Mouse (Mus musculus) fat pad, adult 2 months (tissue): ENCODE measurements around the gene AC109138.7.

Experiments
- DNase-seq: peaks from one replicate; pipeline ENCODE4 v3.0.0-alpha.2; 2011; ENCODE audit warnings: low read depth, low spot score; ENCODE audit errors: extremely low read depth

AC109138.7 gene

DNA sequence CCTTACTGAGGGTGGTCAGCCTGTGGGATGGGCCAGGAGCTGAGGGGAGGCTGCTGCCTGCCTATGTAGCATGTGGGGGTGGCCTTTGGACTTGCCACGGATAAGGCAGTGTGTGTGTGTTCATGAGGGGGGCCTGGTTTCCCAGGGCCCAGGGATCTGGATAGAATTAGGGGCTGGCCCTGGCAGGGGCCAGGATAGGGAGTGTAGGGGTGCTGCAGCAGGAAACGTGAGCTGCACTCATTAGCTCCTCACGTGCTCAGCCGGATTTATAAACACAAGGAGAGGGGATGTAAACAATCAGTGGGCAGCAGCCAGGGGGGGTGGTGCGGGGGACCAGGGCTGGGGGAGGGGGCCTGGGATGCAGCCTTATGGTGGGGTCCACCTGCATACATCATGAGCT, 3.0 kb downstream of the AC109138.7 start:
- DNase-seq, result no peak

DNA sequence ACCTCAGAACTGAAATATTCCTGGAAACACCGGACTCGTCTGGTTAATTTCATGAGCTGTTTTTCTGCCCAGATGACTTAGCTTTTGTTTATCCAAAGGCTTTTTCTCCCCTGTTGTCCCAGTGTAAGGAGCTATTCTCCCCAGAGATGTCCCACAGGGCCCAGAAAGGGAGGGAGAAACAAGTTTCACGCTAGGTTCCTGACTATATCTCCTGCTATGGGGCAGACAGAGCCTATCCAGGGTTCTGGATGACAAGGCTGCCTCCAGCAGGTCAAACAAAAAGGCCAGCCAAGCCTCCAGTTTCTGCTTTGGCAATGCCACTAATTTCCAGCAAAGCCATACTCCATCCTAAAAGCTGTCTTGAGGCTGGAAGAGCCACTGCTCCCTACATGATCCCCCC, 3.7 kb downstream of the AC109138.7 start:
- DNase-seq, result no peak

DNA sequence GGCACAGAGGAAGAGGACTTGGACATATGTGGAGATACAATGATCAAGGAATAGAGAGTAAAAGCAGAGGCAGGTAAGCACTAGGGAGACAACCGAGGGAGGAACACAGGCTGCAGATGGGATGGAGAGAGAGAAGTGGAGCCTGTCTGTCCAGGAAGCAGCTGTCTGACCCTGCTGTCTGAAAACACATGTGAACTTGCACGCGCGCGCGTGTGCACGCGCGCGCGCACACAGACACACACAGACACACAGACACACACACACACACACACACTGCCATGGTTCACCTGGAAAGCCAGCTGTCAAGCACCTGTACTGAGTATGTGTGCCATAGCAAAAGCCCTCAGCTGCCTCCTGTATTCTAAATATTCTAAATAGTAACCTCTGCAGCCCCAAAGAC, 4.1 kb downstream of the AC109138.7 start:
- DNase-seq, result no peak

DNA sequence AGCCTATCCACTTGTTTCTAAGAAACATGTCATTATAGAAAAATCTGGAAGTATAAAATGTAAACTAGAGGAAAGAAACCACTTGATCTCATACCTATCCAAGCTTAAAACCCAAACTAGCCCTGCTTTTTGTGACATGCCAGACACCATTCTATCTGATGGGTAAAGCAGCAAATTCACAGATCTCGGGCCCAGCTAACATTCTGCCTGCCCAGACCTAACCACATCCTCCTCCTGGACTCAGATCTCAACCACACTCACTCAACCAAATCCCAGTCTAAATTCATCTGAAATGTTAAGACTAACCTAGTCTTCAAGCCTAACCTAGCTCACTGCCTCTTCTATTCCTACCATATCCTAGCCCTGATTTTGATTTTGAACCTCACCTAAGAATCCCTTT, 4.6 kb downstream of the AC109138.7 start:
- no peak for DNase-seq

DNA sequence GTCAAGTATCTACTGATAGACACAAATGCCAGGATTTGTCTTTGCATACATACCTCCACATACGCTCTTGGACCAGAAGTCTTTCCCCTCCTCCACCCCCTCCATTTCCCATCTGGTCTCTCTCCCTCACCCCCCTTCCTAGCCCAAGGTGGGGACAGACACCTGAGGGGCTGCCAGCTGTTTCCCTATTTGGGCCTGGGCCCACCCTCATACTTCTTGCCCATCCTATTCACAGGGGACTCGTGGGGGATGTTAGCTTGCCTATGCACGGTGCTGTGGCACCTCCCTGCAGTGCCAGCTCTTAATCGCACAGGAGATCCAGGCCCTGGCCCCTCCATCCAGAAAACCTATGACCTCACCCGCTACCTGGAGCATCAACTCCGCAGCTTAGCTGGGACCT, 5.8 kb downstream of the AC109138.7 start:
- no peak for DNase-seq

DNA sequence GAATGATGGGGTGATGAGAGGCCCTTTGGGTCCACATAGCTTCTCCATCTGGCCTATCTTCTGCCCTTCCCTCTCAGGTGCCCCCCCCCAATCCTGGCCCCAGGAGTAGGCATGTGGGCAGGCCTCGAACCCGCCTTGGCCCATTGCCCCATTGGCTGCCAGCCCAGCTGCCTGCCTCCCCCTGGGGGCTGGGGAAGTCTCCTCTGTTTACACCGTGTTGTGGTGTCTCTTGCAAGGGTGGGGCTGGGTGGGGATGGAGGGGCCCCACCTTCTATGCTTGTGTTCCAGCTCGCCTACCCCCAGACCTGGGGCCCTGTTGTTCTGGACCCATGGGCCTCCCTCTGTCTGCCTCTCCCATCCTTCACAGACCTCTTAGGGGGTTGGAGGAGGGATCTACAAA, 6.3 kb downstream of the AC109138.7 start:
- DNase-seq, result no peak

DNA sequence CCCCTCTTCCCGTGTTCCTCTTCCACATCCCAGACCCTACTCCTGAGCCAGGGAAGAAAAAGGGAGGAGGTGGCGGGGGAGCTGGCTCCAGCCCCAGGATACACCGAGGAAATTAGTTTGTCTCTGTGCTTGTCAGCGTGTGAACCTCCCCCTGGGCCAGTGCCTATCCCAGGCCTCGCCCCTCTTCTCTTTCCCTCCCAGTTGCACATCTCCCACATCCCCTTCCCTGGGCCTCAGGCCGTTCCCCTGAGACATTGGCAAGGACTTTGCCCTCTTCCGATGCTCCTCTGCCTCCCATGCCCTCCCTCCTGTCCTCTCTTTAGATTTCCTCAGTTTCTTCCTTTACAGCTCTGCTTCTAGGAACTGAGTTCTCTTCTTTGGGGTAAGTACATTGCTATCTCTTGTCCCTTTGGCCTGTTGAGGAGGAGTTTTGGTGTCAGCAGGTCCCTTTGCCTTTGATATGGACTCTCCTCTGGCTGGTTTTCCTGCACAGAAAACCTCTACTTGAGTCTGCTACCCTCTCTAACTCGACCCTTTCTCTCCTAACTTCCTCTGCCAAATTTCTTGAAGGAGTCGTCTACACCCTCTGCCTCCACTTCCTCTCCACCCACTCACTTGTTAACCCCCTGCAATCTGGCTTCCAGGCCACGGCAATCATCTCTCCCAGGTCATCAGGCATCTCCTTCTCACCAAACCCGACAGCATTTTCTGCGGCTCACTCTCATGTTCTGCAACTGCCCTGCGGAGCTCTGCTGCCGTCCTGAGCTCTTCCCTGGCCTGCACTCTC, 7.0 kb downstream of the AC109138.7 start:
- no peak for DNase-seq

DNA sequence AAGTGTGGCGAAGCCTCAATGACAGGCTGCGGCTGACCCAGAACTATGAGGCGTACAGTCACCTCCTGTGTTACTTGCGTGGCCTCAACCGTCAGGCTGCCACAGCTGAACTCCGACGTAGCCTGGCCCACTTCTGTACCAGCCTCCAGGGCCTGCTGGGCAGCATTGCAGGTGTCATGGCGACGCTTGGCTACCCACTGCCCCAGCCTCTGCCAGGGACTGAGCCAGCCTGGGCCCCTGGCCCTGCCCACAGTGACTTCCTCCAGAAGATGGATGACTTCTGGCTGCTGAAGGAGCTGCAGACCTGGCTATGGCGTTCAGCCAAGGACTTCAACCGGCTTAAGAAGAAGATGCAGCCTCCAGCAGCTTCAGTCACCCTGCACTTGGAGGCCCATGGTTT, 8.0 kb downstream of the AC109138.7 start:
- no peak for DNase-seq

DNA sequence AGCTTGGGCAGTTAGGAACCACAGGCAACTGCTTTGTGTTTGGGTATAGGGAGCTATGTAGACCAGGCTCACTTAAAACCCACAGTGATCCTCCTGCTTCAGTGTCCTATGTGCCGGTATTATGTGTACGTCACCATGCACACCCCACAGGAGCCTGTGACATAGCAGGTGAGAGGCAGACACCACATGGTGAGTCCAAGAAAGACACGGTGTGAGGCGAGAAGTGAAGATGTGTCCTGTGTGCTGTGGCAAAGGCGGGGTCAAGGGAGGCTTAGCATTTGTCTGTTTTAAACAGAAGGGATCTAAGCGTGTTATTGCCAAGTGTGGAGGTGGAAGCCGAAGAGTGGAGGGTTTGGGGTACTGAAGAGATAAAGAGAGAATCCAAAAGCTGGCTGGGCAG, 12.6 kb downstream of the AC109138.7 start:
- DNase-seq, result no peak

DNA sequence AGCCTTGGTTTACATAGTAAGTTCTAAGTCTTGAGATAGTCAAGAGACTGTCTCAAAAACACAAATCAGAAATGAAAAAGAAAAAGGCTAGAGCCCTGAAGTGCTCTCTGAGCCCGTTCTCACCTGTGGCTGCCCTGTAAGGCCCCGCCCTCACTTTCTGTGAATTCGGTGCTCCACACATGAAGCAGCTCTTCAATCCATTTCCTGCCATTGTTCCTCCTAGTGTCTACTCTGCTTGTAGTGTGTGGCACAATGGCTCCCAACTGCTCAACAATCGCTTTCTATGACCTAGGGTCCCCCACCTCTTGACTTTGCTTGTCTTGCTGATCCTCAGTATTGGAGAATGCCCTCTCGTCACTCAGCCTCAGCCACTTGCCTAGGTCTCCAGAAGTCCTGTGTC, 13.3 kb downstream of the AC109138.7 start:
- DNase-seq, result no peak

DNA sequence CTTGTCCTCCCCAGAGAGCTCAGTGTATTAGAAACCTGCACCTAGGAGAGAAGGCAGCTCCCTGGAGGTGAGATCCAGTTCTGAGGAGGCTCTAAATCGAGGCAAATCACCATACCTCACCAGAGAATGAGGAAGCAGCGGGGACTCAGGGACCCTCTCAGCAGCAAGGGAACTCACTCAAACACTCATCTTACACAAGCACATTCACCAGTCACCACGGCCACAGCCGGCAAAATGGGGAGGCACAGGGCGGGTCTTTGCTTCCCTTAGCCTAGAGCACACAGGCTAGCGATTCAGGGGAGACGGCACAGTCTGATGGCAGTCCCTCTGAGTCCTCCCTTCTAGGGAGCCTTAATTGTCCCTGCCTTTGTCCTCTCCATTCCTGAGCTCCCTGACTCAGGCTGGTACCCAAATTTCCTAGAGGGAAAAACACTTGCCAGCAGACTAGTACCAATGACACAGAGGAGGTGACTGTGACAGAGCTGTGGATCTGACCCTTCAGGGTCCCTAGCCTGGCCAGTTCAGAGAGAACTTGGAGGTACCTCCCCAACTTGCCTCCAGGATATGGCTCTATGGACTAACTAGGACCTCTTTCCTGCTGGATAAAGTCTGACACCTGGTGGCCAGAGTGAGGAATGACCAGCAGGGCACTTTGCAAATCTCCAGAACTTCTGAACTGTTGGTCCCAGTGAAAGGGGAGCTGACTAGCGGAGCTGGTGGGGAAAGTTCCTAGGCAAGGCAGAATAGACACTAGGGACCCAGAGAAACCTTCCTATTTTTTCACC, 13.9 kb downstream of the AC109138.7 start:
- no peak for DNase-seq

DNA sequence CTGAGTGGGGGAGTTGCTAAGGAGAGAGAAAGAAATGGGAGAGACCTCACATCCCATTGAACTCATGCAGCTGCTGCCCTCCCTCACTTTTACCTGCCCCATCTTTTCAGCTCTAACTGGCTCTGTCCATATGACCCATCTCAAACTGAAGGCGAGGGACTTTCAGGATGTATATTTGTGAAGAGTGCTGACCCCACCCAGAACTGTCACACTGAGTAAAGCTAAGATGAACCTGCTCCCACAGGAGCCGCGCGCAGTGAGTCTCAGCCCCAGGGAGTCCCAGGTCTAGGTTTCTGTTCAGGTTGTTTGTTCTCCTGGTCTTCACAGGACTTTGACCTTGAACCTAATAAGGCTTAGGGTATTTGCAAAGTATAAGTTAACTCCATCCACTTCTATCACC, 14.7 kb downstream of the AC109138.7 start:
- no peak for DNase-seq

DNA sequence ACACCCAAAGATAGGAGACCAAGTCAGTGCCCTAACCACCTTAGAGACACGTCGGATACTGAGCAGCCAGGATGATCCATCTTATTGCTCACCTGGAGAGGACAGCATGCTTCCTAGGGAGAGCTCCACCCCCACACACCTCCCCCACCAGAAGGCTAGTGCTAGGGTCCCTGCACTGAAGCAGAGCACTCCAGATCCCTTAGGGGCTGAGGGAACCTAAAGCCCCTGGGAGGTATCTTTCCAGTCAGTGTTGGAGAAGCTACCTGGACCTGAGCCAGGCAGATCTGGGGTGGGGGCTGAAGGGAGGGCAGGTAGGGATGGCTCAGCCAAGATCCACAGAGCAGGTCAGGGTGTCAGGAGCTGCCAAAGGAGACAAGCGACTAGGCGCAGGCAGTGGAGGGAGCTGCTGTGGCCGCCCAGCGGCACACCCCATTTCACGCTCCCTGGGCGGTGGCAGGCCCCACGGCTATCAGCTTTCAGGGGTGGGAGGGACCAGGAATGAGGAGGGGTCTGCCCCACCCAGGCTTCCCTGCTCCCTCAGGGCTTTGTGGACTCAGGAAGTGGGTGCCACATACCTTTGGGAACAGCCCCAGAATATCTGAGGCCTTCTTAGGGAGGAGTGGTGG, 15.4 kb downstream of the AC109138.7 start:
- DNase-seq, result no peak

DNA sequence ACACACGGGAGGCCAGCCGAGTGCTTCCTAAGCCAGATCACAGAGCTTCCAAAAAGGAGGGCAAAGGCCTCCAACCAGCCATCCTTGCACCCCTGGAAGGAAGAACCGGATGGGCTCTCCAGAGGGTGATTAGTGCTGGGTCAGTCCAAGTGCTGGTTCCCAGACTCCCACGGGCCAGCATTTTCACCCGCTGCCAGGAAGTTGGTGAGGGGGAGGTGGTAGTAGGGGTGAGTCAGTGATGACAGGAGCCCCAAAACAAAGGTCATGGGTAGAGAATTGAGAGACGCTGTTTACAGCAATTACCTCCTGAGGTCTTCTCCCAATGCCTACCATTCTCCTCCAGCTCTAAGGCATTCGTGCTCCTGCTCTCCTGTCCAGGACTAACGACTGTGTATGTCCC, 16.3 kb downstream of the AC109138.7 start:
- no peak for DNase-seq

DNA sequence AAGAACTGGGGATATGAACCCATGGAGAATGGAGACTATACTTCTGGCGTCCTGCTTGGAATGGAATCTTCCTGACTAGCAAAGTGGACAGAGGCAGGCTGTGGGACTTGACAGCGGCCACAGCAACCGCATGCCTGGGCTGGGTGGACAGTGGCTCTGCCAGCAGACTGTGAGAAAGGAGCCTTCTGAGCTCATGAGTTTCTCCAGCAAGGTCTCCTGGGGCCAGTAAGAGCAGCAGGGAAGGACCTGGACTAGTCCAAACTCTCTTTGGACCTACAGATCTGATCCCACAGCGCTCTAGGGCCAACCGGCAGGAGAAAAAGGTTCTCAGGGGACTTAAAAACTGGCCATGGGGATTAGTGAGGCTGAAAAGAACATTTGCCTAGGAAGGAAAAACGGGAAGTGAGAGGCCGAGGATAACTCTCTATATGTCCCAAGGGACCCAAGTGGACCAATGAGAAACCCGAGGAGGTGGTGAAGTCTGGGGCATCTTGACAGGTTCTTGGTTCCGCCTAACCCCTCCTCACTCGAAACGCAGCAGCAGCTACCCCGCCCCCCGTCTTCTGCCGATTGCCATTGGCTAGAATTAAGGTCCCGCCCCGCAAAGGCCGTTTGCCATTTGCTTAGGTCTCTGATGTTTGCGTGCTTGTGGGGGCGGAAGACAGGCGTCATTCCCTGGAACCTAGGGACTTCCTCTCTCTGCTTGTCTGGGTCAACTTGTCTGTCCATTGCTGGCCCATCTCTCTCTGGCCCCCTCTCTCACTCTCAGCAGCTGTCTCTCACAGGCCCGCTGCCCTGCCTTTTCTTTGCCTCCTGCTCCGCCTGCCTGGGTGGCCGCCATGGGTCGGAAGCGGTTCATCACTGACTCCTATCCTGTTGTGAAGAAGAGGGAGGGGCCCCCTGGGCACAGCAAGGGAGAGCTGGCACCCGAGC, 17.4 kb downstream of the AC109138.7 start, which contains the start of gene Pold4:
Gene Pold4 (plus strand): TSS at position 647 of the 933 bp plus-strand sequence.
- DNase-seq, result peak; percentile 74

DNA sequence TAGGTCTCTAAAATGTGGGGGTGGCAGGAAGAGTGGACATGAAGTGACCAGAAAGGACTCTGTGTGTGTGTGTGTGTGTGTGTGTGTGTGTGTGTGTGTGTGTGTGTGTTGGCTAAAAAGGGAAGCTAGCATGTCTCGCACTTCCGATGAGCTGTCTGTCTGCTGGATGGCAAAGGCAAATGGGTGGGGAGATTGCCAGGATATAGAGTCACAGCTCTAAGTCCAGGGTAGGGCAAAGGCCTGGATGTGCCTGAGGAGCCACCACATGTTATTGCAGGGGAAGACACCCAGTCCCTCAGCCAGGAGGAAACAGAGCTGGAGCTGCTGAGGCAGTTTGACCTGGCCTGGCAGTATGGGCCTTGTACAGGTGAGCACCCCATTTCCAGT, 18.0 kb downstream of the AC109138.7 start:
- no peak for DNase-seq

DNA sequence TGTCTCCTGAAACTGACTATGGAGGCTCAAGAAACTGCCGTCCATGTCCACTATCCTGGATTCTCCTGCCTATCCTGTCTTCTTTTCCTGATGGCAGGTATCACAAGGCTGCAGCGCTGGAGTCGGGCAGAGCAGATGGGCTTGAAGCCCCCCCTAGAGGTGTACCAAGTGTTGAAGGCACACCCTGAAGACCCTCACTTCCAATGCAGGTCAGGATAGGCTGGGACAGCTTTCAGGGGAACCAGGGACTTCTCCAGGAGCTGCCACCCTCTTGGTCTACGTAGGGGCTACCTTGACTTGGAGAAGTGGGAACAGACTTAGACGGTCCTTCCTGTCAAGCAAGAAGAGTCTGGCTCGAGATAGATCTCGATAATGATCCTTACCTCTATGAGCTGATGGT, 18.5 kb downstream of the AC109138.7 start:
- no peak for DNase-seq

DNA sequence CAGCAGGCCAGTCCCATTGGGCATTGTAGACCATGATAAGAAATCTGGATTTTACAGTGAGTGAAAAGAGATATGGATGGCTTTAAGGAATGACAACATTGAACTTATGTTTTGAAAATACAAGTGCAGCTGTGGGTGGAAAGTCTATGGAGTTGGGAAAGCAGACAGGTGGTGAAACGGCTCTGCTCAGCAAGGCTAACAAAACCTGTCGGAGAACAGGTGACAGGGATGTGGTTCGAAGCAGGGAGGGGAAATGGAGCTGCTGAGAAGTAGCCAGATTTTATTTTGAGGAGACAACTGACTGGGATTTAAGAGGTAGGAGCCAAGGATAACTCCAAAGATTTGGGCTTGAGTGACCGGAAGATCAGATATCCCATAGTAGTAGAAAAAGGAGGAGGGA, 20.4 kb downstream of the AC109138.7 start:
- no peak for DNase-seq

DNA sequence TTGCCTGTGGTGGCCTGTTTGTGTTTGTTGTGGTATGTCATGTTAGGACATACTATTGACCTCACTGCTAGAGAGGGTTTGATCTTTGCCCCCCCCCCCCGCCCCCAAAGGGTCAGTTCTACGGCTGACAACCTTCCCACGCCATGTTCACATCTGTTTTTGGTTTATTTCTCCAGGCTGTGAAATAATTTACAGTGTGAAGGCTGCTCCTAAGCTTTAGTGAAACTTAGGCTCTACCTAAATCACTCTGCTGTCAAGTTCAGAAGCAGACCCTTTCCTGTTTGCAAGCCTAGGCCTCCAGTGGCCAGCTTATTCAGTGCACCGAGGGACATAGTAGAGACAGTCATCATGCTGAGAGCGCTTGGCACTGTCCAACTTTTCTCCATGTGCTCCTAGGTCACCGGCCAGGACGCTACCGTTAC, 26.1 kb downstream of the AC109138.7 start:
- DNase-seq, result no peak

DNA sequence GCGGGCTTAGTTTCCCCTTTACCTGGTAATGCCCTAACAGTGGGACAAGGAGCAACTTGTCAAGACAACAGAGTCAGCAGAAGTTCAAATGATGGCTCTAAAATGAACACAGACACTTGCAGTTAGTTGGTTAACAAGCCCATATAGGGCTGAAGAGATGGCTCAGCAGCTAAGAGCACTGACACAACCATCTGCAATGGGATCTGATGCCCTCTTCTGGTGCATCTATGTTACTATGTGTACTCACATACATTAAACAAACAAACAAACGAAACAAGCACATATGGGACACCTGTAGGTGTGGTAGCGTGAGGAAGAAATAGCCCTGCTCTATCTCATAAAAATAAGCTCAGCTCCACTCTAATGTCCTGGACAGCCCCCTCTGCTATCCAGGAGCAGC, 28.3 kb downstream of the AC109138.7 start:
- DNase-seq, result no peak

DNA sequence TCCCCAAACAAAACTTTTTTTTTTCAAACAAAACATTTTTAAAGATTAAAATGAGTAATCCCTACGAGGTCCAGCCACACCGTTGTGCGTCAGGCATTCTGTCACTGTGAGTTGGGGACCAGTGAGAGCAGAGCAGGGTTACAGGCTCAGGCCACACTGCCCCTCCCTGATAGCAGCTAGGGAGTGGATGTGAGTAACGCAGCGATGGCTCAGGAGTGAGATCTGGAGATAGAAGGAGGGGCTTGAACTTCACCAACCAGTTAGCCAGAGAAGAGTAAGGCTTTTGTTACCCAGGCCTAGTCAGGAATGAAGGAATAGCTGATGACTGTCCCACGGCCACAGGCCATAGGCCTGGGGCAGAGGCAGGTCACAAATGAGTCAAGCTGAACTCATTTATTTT, 30.6 kb downstream of the AC109138.7 start:
- DNase-seq, result no peak
